Comparison of ENCODE assay signal across 13 mouse cellular contexts in genomic region chr3:51230886-51231285, GRCm38 (mm10). TPM values are rescaled to one million over a fixed set of nuclear protein-coding genes. Genes with fewer than 3 reads are reported as not detected.
DNase-seq lines count a peak whose midpoint lies in the region; ATAC-seq and TF ChIP-seq lines count a peak whose summit lies in the region.
"Had no signal": no experiment of that assay in that cellular context is flagged by ENCODE, and none has a peak within 500 bp of the region (broad histone marks: within the 10 kb centered on the region; RNA-seq: fewer than 3 reads in every experiment).

No protein-coding gene starts in this region.

- DNase-seq in heart, postnatal 36 days, result no peak
- no peak for DNase-seq in layer of hippocampus, adult 2 months (ENCODE audit: low spot score in 2 of 2)
- no peak for DNase-seq in layer of hippocampus, adult 9-11 months
- no peak for DNase-seq in thymus, adult 18-20 months
- DNase-seq: cerebellum, postnatal 25 days; kidney, adult 11 months; kidney, postnatal 4 days; thymus, postnatal 14 days had no signal

- peaks cover 48% of the 10 kb centered on the region for H3K4me1 ChIP-seq in heart, embryonic 11.5 days (ENCODE audit: control insufficient read depth, insufficient read depth, low read length)
- H3K4me1 ChIP-seq in embryonic facial prominence, embryonic 15.5 days, result peaks cover 31% of the 10 kb centered on the region
- peaks cover 15% of the 10 kb centered on the region for H3K4me1 ChIP-seq in stomach, embryonic 15.5 days

- peak overlapping the region; percentile 70 for H3K27ac ChIP-seq in heart, embryonic 11.5 days (ENCODE audit: low read depth, low read length)
- H3K27ac ChIP-seq in layer of hippocampus, adult 2 months, result peak overlapping the region; percentile 74
- peak overlapping the region; percentile 1; the same call in 1 of the 2 replicates for H3K27ac ChIP-seq in embryonic facial prominence, embryonic 15.5 days (replicated peaks)
- H3K27ac ChIP-seq in stomach, embryonic 15.5 days, result peak overlapping the region; percentile 53
- H3K27ac ChIP-seq: left cerebral cortex, adult 2 months; limb, embryonic 13.5 days had no signal

- H3K9me3 ChIP-seq in heart, embryonic 11.5 days (replicated peaks; ENCODE audit: control insufficient read depth, low read length), result no peaks in the 10 kb centered on the region
- no peaks in the 10 kb centered on the region for H3K9me3 ChIP-seq in embryonic facial prominence, embryonic 15.5 days (replicated peaks)
- no peaks in the 10 kb centered on the region for H3K9me3 ChIP-seq in stomach, embryonic 15.5 days
- H3K9me3 ChIP-seq: limb, embryonic 13.5 days had no signal

- 66% methylated on average over 5 of the region's 5 CpGs for WGBS in heart, embryonic 11.5 days (ENCODE audit: insufficient replicate concordance)
- WGBS in embryonic facial prominence, embryonic 15.5 days, result 74% methylated on average over 5 of the region's 5 CpGs
- WGBS in stomach, embryonic 15.5 days, result 62% methylated on average over 5 of the region's 5 CpGs

- intact Hi-C loops in heart, postnatal 36 days (cut with DNase I), result no loop called here

- H3K36me3 ChIP-seq in heart, embryonic 11.5 days (ENCODE audit: control insufficient read depth, insufficient read depth, low read length), result no peaks in the 10 kb centered on the region
- H3K36me3 ChIP-seq in embryonic facial prominence, embryonic 15.5 days, result no peaks in the 10 kb centered on the region
- H3K36me3 ChIP-seq in stomach, embryonic 15.5 days, result no peaks in the 10 kb centered on the region
- H3K36me3 ChIP-seq: limb, embryonic 13.5 days had no signal

- H3K4me3 ChIP-seq in heart, embryonic 11.5 days (ENCODE audit: low read depth, low read length), result no peak overlapping the region
- no peak overlapping the region for H3K4me3 ChIP-seq in layer of hippocampus, adult 2 months
- no peak overlapping the region for H3K4me3 ChIP-seq in embryonic facial prominence, embryonic 15.5 days (replicated peaks)
- H3K4me3 ChIP-seq in stomach, embryonic 15.5 days (replicated peaks), result no peak overlapping the region
- H3K4me3 ChIP-seq: left cerebral cortex, adult 2 months; limb, embryonic 13.5 days had no signal

- H3K4me2 ChIP-seq in heart, embryonic 11.5 days, result peak overlapping the region; percentile 9; the same call in 1 of the 2 replicates
- H3K4me2 ChIP-seq in embryonic facial prominence, embryonic 15.5 days (replicated peaks), result no peak overlapping the region
- no peak overlapping the region for H3K4me2 ChIP-seq in stomach, embryonic 15.5 days
- H3K4me2 ChIP-seq: limb, embryonic 13.5 days had no signal

- no peak overlapping the region for H3K9ac ChIP-seq in heart, embryonic 11.5 days (ENCODE audit: low read depth, low read length)
- no peak overlapping the region for H3K9ac ChIP-seq in embryonic facial prominence, embryonic 15.5 days
- H3K9ac ChIP-seq in stomach, embryonic 15.5 days, result no peak overlapping the region
- H3K9ac ChIP-seq: limb, embryonic 13.5 days had no signal

- no peak for ATAC-seq in heart, embryonic 11.5 days (replicated peaks; ENCODE audit: insufficient number of reproducible peaks, low FRiP score, low TSS enrichment)
- no peak for ATAC-seq in embryonic facial prominence, embryonic 15.5 days (ENCODE audit: insufficient number of reproducible peaks, low FRiP score, low TSS enrichment, low read depth)
- ATAC-seq in stomach, embryonic 15.5 days (ENCODE audit: insufficient read depth, low FRiP score, low read depth), result no peak

- H3K27me3 ChIP-seq in heart, embryonic 11.5 days (ENCODE audit: control insufficient read depth, insufficient read depth, low read length), result no peaks in the 10 kb centered on the region
- H3K27me3 ChIP-seq in embryonic facial prominence, embryonic 15.5 days, result no peaks in the 10 kb centered on the region
- no peaks in the 10 kb centered on the region for H3K27me3 ChIP-seq in stomach, embryonic 15.5 days (replicated peaks)
- H3K27me3 ChIP-seq: limb, embryonic 13.5 days had no signal

- TF ChIP-seq CTCF in layer of hippocampus, adult 2 months (conservative IDR thresholded peaks at IDR 0.05), result no peak

RNA-seq across cellular contexts. Expression of gene Noct, which starts 6.6 kb away (rescaled TPM):
- 10.4 and 12.2 TPM in 2 replicates for polyA plus RNA-seq in heart, embryonic 11.5 days (2014; fragmentation: Nextera tagmentation; extraction: Ambion mirVana)
- 10 to 100 TPM; 33.6 to 35.1 TPM for total RNA-seq in heart, postnatal 36 days (2021)
- 10 to 100 TPM; 57.2 to 61.0 TPM for total RNA-seq in layer of hippocampus, adult 2 months (2021)
- 9.8 and 11.3 TPM in 2 replicates for polyA plus RNA-seq in embryonic facial prominence, embryonic 15.5 days (2015; fragmentation: Nextera tagmentation; extraction: Ambion mirVana)
- 8.5 and 9.3 TPM in 2 replicates for polyA plus RNA-seq in stomach, embryonic 15.5 days (2015; fragmentation: Nextera tagmentation; extraction: Ambion mirVana)

Comparison
In these comparisons a context has a peak if more than half of its experiments do, and no peak if none do; other contexts are left out.
1. H3K27ac ChIP-seq: peak in every context shown above with its lines; median percentile 74 in layer of hippocampus, adult 2 months; 70 in heart, embryonic 11.5 days; 53 in stomach, embryonic 15.5 days; 1 in embryonic facial prominence, embryonic 15.5 days.